Mouse (Mus musculus) adrenal gland, postnatal 10 days (tissue): Measurements from ENCODE around the gene Tsen54. TPM values are rescaled to one million over a fixed set of nuclear protein-coding genes. Genes with fewer than 3 reads are reported as not detected.

Source experiments
- DNase-seq: peaks from one replicate; pipeline ENCODE4 v3.0.0; 2021; ENCODE audit warnings: mixed read lengths
- long read RNA-seq, 2 experiments: library from polyadenylated mRNA; stranded (forward); transcript quantifications; one replicate each; pipeline ENCODE4 v2.0.0; 2021
- total RNA-seq, 2 experiments: library from RNA; stranded (reverse); gene quantifications; 2 replicates each; pipeline ENCODE4 v1.2.3; 2021

Gene Tsen54
- total RNA-seq, result 10 to 100 TPM; 13.8 to 19.4 TPM
- long read RNA-seq, experiment 1, transcript Tsen54-201 (11 exons, 1,979 nt), result major isoform, 19 of 36 reads
- long read RNA-seq, experiment 1, partial matches to known transcripts, result 7 of 36 reads
- long read RNA-seq, experiment 1, other reads (novel, unspliced or antisense), result 10 of 36 reads
- long read RNA-seq, experiment 2, transcript Tsen54-201 (11 exons, 1,979 nt), result major isoform, 13 of 25 reads
- long read RNA-seq, experiment 2, partial matches to known transcripts, result 3 of 25 reads
- long read RNA-seq, experiment 2, other reads (novel, unspliced or antisense), result 8 of 25 reads

DNA sequence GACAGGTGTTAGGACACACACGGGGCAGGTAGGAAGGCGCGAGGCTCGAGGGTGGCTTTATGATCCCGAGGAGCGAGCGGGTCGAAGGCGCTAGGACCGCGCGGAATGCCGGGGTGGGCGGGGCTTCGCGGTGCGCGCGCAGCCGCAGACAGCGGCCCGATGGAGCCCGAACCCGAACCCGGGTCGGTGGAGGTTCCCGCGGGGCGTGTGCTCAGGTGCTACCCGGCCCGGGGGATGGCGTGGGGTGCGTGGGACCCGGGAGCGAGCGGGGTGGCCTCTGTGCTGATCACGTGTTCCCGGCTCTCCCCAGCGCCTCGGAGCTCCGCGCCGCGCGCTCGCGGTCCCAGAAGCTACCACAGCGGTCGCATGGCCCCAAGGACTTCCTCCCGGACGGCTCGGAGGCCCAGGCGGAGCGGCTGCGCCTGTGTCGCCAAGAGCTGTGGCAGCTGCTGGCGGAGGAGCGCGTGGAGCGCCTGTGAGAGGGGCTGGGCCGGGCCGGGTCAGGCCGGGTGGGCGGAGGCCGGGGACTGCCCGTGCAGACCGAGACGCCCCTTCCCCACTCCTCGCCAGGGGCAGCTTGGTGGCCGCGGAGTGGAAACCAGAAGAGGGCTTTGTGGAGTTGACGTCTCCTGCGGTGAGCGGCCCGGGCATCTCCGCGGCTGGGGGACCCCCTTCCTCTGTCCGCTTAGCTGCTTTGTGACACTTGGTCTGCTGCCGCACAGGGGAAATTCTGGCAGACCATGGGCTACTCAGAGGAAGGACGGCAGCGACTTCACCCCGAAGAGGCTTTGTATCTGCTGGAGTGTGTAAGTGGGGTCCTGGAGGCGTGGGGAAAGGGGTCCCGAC lies at the start of gene Tsen54:
Gene Tsen54 (plus strand): TSS at position 120 of the 846 bp plus-strand sequence.
- peak; percentile 95 for DNase-seq

DNA sequence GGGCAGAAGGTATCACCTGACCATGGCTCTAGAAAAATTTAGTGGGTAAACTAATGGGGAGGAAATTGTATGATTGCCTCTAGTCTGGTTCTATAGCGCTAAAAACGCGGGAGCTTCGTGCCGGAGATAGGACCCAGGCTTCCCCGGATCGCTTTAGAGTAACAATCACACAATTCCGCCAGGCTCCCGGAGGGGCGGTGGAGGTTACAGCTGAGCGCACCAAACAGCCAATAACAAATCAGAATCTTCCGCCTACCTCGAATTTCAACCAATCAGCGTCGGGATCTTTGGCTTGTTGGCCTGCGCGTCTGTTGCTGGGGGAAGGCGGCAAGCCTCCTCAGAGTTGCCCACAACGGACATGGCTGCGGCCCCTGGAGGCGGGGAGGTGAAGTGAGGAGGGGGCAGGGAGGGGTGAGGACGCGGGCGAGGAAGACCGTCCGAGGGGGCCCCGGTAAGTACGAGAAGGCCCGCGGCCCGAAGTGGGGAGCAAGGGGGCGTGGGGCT lies 49.4 kb upstream of the Tsen54 start, which contains the start of gene Tmem94:
Gene Tmem94 (plus strand): TSS at position 331 of the 504 bp plus-strand sequence.
- peak; percentile 97 for DNase-seq

DNA sequence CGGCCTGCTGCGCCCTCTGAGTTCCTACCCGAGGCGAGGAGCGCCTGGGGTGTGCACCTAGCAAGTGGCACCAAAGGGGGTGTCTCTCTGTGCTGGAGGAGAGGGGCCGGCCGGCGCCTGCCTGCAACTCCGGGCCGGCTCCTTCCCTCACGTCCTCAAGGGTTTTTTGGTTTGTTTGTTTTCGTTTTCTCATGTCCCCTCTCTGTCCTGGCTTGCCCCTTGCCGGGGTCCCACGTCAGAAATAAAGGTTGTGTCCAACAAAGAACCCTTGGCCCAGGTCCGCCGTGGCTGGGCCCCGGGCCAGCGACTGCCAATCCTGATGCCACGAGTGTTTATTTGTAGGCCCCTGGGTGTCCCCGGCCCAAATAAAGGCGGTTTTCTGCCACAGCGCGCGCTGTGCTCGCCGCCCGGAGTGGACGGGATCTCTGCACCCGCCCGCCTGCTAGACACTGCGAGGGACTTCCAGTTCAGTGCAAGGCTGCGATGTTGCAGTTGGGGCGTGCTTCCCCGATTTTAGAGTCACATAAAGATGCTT lies 48.9 kb upstream of the Tsen54 start:
- DNase-seq, result peak; percentile 81

DNA sequence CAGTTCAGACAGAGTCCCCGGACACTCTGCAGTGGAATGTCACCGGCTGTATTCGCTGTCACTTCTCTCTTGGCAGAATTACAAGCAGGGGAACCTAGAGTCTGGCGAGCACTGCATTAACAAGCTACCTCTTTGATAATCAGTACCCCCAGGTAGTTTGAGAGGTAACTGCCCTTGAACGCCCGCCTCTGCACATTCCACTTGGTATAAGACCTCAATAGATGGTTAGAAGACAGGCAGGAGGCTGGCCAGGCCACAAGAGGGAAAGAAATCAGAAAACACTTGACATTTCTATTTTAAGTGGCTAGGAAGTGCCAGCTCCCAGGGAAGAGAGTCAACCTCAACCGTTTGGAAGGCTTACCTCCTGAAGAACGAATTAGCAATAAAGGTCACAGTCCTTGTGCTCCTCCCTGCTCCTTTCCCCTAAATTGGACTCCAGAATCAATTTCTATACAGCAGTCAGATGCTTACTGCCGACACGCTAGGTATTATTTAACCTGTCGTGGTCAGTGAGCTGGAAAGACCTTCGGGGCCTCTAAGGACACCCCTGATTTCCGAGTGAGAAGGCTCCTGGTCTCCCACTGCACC lies 48.1 kb upstream of the Tsen54 start:
- no peak for DNase-seq

DNA sequence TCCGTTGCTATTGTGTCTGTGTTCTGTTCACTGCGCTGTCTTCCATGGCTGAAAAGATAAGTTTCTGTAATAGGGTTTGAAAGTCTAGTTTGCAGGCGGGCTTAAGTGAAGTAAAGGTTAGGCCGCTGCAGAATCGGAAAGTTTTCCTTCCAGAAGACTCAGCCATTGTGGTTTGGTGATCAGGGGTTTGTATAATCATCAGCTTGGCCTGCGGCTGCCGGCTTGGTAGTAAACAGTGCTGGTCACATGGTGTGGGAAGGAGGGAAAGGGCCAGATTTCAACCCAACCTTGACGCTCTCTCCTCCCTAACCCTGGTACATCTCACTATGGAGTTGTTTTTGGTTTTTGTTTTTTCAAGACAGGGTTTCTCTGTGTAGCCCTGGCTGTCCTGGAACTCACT lies 47.5 kb upstream of the Tsen54 start:
- DNase-seq, result no peak

DNA sequence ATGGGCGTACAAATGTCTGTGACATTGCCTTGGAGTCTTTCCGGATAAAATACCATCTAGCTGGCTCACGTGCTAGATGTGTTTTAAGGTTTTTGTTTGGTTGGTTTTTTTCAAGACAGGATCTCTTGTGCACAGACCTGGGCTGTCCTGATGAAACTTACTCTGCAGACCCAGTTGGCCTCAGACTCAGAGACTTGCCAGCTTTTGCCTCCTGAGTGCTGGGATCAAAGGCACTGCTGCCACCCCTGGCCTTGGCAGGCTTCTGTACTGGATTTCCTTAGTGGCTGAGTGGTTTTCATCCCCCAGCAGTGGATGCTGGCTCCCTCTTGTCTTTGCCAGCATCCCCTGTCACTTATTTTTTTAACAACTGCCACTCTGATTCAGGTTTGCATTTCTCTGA lies 45.6 kb upstream of the Tsen54 start:
- DNase-seq, result no peak

DNA sequence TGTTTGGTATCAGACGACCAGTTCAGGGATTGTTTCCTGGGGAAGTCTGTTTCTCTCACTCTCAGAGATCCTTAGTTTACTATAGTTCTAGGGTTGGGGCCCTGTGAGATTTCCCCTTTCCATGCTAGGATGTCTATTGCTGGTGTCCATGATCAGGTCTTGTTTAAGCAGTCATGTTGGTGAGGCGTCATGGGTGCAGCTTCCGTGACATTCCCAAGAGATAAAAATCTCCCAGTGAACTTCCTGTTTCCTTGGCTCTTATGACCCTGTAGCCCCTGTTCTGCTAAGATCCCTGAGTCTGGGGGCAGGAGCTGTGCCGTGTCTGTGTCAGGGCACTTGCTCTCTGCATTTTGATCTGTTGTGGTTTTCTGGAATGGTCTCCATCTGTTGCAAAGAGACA lies 39.9 kb upstream of the Tsen54 start:
- no peak for DNase-seq

DNA sequence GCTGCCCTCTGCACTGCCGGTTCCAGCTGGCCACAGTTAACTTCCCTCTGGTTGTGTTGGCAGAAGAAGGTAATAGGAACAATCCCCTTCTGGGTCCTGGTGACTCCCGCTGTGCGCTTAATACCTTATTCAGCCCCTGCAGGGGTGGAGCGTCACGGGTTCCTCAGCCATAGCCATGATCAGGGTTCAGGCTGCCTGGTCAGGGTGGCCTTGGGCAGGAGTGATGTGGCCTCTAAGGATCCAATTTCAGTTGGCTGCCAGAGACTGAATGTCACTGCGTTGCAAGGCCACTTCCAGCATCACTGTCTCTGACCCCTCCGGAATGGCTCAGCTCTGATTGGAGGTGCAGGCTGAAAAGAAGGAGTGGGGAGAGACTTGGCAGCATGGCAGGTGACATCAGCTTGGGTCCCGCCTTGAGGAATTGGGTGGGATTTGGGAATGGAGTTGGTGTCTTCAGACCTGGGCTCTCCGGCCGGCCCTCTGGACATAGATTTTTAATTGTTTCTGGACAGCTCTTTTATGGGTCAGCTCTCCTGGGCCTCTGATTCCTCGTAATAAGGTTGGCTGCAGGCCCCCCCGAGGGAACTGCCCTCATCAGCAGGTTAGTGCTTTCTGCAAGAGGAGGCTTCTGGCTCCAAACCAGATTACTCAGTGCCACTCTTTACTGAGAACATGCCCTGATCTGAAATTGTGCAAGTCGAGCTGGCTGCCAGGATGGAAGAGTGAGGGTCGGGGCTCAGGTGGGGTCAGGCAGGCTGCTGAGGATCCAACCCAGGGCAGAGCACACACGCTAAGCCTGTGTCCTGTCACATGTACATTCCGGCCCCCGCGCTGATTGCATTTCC lies 38.5 kb upstream of the Tsen54 start:
- DNase-seq, result peak; percentile 83

DNA sequence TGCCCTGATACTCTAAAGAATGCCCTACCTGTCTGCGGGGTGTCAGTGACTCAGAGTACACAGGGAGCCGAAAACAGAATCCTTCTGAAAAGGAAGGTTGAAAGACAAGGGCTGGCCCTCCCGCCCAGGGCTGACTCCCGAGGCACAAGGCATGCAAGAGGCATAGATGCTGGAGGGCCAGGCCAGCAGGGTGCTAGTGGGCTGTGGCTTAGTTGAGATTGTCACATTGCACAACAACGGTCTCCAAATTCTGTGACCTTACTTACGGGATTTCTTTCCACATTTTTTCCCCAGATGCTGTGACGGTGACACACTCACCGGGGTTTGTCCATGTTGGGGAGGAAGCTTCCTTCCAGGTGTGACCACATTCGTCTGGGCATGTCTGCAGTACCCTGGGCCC lies 37.6 kb upstream of the Tsen54 start:
- DNase-seq, result peak; percentile 57

DNA sequence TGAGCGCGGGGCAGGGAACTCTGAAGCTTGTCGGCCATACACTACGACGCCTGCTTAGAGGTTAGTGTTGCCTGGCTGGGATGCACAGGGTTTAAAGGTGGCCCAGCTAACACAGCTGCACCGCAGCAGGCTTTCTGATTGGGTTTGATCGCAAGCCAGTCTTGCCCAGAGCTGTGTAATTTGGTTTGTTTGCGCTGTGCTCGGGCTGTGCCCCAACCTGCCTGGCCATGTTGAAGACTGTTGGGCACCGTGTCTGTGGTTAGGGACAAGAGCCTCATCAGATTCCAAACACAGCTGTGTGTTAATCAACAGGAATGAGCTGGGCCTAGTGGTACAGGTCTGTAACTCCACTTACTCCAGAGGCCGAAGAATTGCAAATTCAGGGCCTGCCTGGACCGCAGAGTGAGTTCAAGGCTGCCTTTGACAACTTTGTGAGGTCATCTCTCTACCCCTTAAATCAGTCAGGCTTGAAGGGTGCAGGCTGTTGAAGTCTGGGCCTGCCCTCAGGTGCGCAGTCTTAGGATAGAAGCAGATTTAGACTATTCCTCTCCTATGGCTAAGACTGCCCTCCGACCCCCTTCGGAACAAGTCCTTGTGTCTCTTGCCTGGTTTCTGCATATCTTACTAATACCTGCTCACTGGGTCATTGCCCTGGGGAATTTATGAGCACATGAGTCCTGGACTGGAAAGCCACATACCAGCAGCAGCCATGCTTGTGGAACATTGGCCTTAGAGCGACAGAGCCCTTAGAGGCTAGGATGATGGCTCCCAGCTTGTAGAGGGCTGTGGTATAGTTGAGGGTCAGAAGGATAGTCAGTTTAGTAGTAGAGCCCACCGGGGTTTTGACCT lies 36.8 kb upstream of the Tsen54 start:
- DNase-seq, result peak; percentile 13

DNA sequence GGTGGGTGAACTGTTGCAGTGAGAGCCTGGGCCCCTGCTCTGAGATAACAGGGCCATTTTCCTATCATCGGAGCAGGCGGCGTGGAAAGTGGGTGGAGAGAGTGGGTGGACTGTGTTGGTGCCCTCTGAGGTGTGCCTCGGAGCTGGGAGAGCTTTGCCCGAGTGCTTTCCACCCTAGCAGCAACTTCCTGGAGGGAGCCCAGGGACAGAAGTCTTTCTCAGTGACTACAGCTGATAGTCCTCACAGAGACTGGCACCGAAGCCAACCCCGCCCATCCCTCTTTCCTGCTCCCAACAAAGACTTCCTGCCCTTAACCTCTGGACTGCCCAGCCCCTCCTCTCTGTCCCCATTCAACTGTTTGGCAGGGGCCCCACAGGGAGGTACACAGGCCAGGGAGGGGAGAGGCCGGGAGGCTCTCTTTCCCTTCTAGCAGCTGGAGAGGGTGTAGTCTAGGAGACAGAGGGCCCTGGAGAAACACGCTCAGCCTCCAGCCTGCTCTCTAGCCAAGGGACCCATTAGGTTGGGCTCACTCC lies 35.4 kb upstream of the Tsen54 start:
- DNase-seq, result peak; percentile 92

DNA sequence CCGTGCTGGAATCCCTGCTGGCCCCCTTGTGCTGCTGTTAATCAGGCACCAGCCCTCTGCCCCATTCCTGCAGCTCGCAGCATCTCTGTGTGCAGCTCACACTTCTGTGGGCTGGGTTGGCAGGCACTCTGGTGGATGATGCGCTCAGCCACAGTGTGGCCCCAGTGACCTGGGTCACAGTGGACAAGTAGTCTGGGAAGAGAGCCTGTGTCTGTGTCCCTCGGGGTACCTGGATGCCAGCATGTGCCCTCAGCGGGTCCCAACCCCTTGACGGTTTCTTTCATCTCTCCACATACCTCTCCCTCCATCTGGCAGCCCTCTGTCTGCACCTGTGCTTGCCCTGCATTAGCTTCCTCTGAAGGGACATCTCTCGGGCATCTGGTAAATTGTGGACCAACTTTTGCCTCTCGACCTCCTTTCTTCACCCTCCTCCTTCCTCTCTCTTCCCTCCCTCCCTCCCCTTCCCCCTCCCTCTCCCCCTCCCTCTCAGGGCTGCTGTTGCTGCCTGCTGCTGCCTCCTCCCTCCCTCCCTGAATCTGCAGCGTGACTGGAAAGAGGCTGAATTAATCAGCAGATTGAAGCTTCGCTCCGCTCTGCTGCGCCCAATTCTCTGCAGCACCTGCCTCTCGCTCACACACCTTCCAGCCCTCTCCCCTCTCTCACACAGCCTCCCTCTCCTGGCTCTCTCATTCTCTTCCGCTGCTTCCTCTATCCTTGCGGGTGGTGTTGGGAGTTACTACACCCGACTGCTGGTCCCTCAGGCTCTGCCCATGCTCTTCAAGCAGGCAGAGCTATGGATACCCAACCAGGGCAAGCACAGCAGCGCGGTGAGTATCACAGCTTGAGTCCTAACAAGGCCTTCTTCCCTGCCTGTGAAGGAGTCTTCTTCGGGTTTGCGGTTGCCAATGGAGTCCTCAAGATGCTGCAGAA lies 34.1 kb upstream of the Tsen54 start:
- DNase-seq, result no peak

DNA sequence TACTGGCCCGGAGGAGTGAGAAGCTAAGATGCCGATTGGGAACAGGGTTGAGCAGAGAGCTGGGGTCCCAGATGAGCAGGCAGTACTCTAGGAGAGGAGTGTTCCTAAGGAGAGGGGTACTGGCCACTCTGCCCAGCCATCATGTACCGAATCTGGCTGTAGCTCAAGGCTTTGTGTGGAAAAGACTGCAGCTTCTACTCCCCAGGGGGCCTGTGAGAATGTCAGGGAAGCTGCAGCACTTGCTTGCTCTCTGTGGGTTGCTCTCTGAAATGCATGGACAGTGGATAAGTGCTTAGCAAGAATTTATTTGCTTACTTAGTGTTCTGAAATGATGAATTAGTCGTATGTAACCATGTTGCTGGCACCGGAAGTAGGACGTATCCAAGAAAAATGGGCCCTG lies 28.1 kb upstream of the Tsen54 start:
- DNase-seq, result no peak

DNA sequence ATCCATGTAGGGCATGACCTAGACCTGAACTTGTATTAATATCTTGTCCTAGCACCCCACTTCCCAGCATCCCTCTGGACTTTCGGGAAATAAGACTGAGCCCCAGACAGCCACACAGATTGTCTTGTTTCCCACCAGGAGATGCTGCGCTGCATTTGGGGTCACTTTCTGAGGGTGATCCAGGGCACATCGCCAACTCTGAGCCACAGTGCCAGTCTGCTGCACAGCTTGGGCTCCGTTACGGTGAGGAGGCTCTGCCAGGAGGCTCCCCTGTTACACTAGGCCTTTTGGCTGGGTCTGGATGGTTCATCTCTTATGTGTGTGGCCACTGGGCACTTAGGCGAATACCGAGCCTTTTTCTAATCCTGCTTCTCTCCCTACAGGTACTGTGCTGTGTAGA lies 24.7 kb upstream of the Tsen54 start:
- DNase-seq, result no peak

DNA sequence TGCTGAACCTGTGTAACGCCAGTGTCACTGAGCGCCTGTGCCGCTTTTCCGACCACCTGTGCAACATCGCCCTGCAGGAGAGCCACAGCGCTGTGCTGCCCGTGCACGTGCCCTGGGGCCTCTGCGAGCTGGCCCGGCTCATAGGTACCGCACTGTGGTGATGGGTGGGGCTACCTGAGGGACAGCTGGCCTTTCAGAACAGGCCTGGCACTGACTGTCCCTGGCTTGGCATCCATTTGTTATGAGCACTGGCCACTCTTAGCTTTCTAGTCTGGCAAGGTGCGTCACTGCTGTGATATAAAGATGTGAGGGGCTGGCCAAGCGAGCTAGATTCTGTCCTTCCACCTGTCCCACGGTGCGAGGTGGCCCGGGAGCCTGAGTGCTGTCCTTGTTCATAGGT lies 22.6 kb upstream of the Tsen54 start:
- DNase-seq, result no peak

DNA sequence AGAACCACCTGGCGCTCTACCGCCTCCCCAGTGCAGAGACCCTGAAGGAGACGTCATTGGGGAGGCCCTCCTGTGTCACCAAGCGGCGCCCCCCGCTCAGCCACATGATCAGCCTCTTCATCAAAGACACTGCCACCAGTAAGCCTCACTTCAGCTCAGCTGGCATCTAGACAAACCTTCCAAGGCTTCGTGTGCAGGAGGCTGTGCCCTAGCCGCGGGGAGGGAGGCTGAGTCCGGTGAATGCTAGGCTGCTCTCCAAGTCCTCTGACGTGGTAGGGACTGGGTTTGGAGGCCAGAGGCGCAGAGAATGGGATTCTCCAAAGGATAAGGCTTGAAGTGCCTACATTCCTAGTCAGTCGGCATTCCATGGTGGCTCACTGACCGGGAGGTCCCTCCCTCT lies 22.2 kb upstream of the Tsen54 start:
- DNase-seq, result peak; percentile 79

DNA sequence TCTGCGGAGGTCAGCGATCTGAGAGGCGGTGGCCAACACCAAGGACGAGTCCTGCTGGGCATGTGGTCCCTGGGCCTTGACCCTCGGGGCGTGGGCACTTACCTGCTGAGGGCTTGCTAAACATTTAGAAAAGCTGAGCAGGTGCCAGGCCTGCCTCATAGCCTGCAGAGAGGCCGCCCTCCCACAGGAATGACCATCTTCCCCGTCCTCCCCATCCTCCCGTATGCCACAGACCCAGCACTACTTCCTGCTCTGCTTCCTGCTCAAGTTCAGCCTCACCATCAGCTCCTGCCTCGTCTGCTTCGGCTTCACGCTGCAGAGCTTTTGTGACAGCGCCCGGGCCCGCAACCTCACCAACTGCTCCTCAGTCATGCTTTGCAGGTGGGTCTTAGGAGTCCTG lies 17.6 kb upstream of the Tsen54 start:
- DNase-seq, result no peak

DNA sequence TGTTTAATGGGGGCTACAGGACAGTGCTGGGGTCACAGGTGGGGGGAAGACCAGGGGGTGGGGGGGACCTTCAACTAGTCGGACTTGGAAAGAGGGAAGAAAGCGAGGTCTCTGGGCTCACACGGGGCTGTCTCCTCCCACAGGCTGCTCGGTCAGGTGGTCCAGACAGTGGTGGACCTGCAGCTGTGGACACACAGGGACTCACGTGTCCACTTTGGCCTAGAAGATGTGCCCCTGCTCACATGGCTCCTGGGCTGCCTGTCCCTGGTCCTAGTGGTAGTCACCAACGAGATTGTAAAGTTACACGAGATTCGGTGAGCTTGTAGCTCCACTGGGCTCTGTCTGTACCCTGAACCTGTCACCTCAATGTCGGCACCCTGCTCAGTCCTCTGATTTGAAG lies 16.9 kb upstream of the Tsen54 start:
- DNase-seq, result no peak

DNA sequence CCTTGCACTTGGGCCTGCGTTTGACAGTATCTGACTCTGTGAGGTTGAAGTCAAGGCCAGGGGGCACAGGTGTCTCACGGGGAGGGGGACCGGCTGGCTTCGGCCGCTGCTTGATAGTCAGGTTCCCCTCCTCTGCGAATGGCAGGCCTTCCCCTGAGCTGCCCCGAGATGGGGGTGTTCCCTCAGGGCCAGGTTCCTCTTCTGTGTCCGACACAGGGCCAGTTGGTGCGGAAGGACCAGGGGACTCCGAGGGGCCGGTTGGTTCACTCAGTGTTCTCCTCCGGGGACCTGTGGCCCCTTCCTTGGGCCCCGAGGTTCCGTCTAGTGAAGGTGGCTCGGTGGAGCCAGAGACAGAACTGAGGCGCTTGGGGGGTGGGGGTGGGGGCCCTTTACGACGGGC lies 13.5 kb upstream of the Tsen54 start:
- DNase-seq, result no peak
